Mouse (Mus musculus): ENCODE results near the gene Mrps7.

DNA sequence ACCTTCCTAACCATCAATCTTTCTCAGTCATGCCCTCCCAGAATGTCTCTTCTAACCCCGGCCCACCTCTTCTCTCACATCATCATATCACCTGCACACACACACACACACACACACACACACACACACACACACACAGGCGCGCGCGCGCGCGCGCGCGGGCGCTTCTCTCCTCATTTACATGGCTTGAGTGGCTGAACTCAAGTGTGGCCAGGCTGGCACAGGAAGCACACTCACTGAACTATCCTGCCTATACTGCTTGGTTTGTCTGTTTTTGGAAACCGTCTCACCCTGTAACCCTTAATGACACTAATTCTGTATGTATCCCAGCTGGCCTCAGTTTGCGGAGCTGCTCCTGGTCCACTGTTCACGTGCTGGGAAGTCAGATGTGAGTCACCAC is 3.0 kb upstream of the Mrps7 start:
- no peak for TF ChIP-seq POLR2A (IDR thresholded peaks at IDR 0.05; ENCODE audit: borderline replicate concordance, extremely low read depth, insufficient read depth, insufficient read length, poor library complexity, severe bottlenecking)
- no peak for TF ChIP-seq CTCF (IDR thresholded peaks at IDR 0.05; ENCODE audit: borderline replicate concordance, extremely low read depth, insufficient read depth, insufficient read length)
